Mouse (Mus musculus) kidney, postnatal 0 days (tissue): ENCODE measurements around the gene Cyp2s1. TPM values are rescaled to one million over a fixed set of nuclear protein-coding genes. Genes with fewer than 3 reads are reported as not detected.

ENCODE experiments used
- ATAC-seq: fragments of 200-750 bp; cut with Nextera tagmentation; replicated peaks from 2 replicates; pipeline ENCODE4 v1.8.0; 2017; ENCODE audit warnings: low read depth, moderate number of reproducible peaks, moderate TSS enrichment, moderate library complexity; ENCODE audit not compliant: low FRiP score
- DNase-seq: peaks from one replicate; pipeline ENCODE4 v3.0.0-alpha.2; 2016; ENCODE audit warnings: low spot score
- H3K27ac ChIP-seq: fragments of 300-500 bp; sonication (generic); 2 replicates; pipeline ENCODE4 v1.5.1; 2014; ENCODE audit warnings: mild to moderate bottlenecking
- H3K27me3 ChIP-seq: fragments of 300-500 bp; sonication (generic); 2 replicates; pipeline ENCODE4 v1.6.1; 2014; ENCODE audit warnings: low read length, mixed read lengths; ENCODE audit not compliant: insufficient read depth
- H3K36me3 ChIP-seq: fragments of 300-500 bp; sonication (generic); 2 replicates; pipeline ENCODE4 v1.6.1; 2014; ENCODE audit warnings: low read length, mixed read lengths; ENCODE audit not compliant: insufficient read depth
- H3K4me1 ChIP-seq: fragments of 300-500 bp; sonication (generic); replicated peaks from 2 replicates; pipeline ENCODE4 v1.6.1; 2014; ENCODE audit warnings: antibody characterized with exemption, low read length, mixed read lengths; ENCODE audit not compliant: insufficient read depth
- H3K4me2 ChIP-seq: fragments of 300-500 bp; sonication (generic); 2 replicates; pipeline ENCODE4 v1.6.1; 2014; ENCODE audit warnings: mild to moderate bottlenecking, low read length, moderate library complexity, mixed read lengths
- H3K4me3 ChIP-seq: fragments of 300-500 bp; sonication (generic); replicated peaks from 2 replicates; pipeline ENCODE4 v1.5.1; 2014; ENCODE audit warnings: low read depth, low read length
- H3K9ac ChIP-seq: fragments of 300-500 bp; sonication (generic); 2 replicates; pipeline ENCODE4 v1.6.1; 2014; ENCODE audit warnings: low read depth, low read length
- H3K9me3 ChIP-seq: fragments of 300-500 bp; sonication (generic); replicated peaks from 2 replicates; pipeline ENCODE4 v1.6.1; 2016; ENCODE audit warnings: low read length, inconsistent platforms, mixed read lengths
- CTCF ChIP-seq: IDR thresholded peaks from 2 replicates; pipeline ENCODE4 v1.5.1; 2016; ENCODE audit warnings: antibody characterized with exemption, low read depth, mild to moderate bottlenecking, moderate library complexity
- WGBS: fragments of 180-500 bp; shearing (Covaris S2); extraction: QIAGEN DNeasy Blood & Tissue Kit; methylation state at CpG from one replicate; pipeline ENCODE4 v1.1.7; 2014; 5-methylcytosine and 5-hydroxymethylcytosine counted together
- polyA plus RNA-seq: library from polyadenylated mRNA; unstranded; fragments of >200 nt; fragmentation: Nextera tagmentation; extraction: Ambion mirVana; gene quantifications from 2 replicates; pipeline ENCODE4 v1.2.1, GENCODE M21; 2015

Gene Cyp2s1
- polyA plus RNA-seq, 1 experiment from 2014 or later, result 26.7 TPM

- H3K36me3 ChIP-seq, result no peaks in the 10 kb centered on the region
- H3K9me3 ChIP-seq, result no peaks in the 10 kb centered on the region
- no peak for DNase-seq
- no peaks in the 10 kb centered on the region for H3K27me3 ChIP-seq
- WGBS, result 83% methylated on average over 13 of the region's 13 CpGs
- H3K4me3 ChIP-seq, result no peak overlapping the region
- no peak for ATAC-seq
- peaks cover 6% of the 10 kb centered on the region; the same call in 1 of the 2 replicates for H3K4me1 ChIP-seq
- no peak overlapping the region for H3K4me2 ChIP-seq
- peak overlapping the region; percentile 73 for H3K27ac ChIP-seq
- no peak for TF ChIP-seq CTCF
- no peak overlapping the region for H3K9ac ChIP-seq
Measured at GRCm38 (mm10) chr7:25803460-25803859, 13.3 kb downstream of the Cyp2s1 start.

- Histone ChIP-seq H3K4me1 (peaks cover 6% of the 10 kb centered on the region; the same call in 1 of the 2 replicates), H3K9ac (0 out of 2 replicates have a peak overlapping the region, but pooled peaks have one; percentile 23), H3K4me2 (peak overlapping the region; percentile 25), H3K9me3 (no peaks in the 10 kb centered on the region), H3K27me3 (no peaks in the 10 kb centered on the region), H3K27ac (peak overlapping the region; percentile 73), H3K36me3 (no peaks in the 10 kb centered on the region), H3K4me3 (no peak overlapping the region)
- ATAC-seq (peak; percentile 67), DNase-seq (peak; percentile 93)
- TF ChIP-seq CTCF, result no peak
- WGBS, result 20% methylated on average over 24 of the region's 24 CpGs
Measured at GRCm38 (mm10) chr7:25802241-25803125, 14.2 kb downstream of the Cyp2s1 start.

DNA sequence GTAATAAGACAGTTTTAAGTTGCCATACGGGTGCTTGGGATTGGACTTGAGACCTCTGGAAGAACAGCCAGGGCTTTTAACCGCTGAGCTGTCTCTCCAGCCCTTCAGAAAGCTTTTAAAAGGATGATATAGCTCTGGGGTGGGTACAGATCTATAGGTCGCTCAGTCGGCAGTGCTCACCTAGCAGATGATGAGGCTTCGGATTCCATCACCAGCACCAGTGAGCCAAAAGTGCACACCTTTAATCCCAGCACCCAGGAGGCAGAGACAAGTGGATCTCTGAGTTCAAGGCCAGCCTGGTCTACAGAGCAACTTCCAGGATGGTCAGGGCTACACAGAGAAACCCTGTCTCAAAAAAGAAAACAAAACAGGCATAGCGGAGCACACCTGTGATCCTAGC is 15.7 kb downstream of the Cyp2s1 start:
- H3K4me3 ChIP-seq, result no peak overlapping the region
- no peaks in the 10 kb centered on the region for H3K27me3 ChIP-seq
- H3K4me2 ChIP-seq, result no peak overlapping the region
- 94% methylated on average over 6 of the region's 6 CpGs for WGBS
- no peak overlapping the region for H3K9ac ChIP-seq
- DNase-seq (no peak), ATAC-seq (no peak)
- H3K36me3 ChIP-seq, result no peaks in the 10 kb centered on the region
- peaks cover 6% of the 10 kb centered on the region; the same call in 1 of the 2 replicates for H3K4me1 ChIP-seq
- no peak for TF ChIP-seq CTCF
- H3K27ac ChIP-seq, result no peak overlapping the region
- H3K9me3 ChIP-seq, result no peaks in the 10 kb centered on the region

GRCm38 (mm10) chr7:25799369-25799768 is 17.3 kb downstream of the Cyp2s1 start:
- no peak for DNase-seq

GRCm38 (mm10) chr7:25798540-25798939 is 18.2 kb downstream of the Cyp2s1 start:
- no peaks in the 10 kb centered on the region for H3K9me3 ChIP-seq
- peak; percentile 38 for TF ChIP-seq CTCF
- H3K27ac ChIP-seq, result no peak overlapping the region
- H3K4me3 ChIP-seq, result no peak overlapping the region
- H3K4me1 ChIP-seq, result peaks cover 6% of the 10 kb centered on the region; the same call in 1 of the 2 replicates
- H3K27me3 ChIP-seq, result no peaks in the 10 kb centered on the region
- H3K4me2 ChIP-seq, result no peak overlapping the region
- WGBS, result 81% methylated on average over 2 of the region's 2 CpGs
- ATAC-seq, result no peak
- no peak for DNase-seq
- H3K9ac ChIP-seq, result no peak overlapping the region
- H3K36me3 ChIP-seq, result no peaks in the 10 kb centered on the region

More at GRCm38 (mm10) chr7:25799369-25799768, 17.3 kb downstream of the Cyp2s1 start:
- no peak for ATAC-seq
- H3K4me2 ChIP-seq, result no peak overlapping the region
- H3K27me3 ChIP-seq, result no peaks in the 10 kb centered on the region
- H3K9me3 ChIP-seq, result no peaks in the 10 kb centered on the region
- no peak overlapping the region for H3K4me3 ChIP-seq
- 63% methylated on average over 1 of the region's 1 CpGs for WGBS
- H3K9ac ChIP-seq, result no peak overlapping the region
- H3K36me3 ChIP-seq, result no peaks in the 10 kb centered on the region
- TF ChIP-seq CTCF, result no peak
- H3K4me1 ChIP-seq, result peaks cover 6% of the 10 kb centered on the region; the same call in 1 of the 2 replicates
- no peak overlapping the region for H3K27ac ChIP-seq

- Histone ChIP-seq H3K27ac (no peak overlapping the region), H3K9me3 (no peaks in the 10 kb centered on the region), H3K9ac (no peak overlapping the region), H3K36me3 (no peaks in the 10 kb centered on the region), H3K27me3 (no peaks in the 10 kb centered on the region), H3K4me2 (no peak overlapping the region), H3K4me1 (no peaks in the 10 kb centered on the region), H3K4me3 (no peak overlapping the region)
- TF ChIP-seq CTCF, result no peak
- DNase-seq (no peak), ATAC-seq (no peak)
- 79% methylated on average over 8 of the region's 8 CpGs for WGBS
Measured at GRCm38 (mm10) chr7:25794775-25795174, 21.9 kb downstream of the Cyp2s1 start.
